Mouse (Mus musculus) yolk sac, embryonic 10.5 days (tissue): ENCODE data around the gene Polr2l.
A peak's percentile ranks its signal among the peaks of the same experiment; 100 is the strongest.

ENCODE experiments used
- DNase-seq: peaks from one replicate; pipeline ENCODE4 v3.0.0-alpha.2; 2017; ENCODE audit warnings: low spot score

Gene Polr2l

GRCm38 (mm10) chr7:141475011-141475804 lies at the start of gene Polr2l, which contains the start of gene Tspan4:
Gene Polr2l (minus strand): TSS chr7:141475132.
Gene Tspan4 (plus strand): TSS chr7:141475240.
- peak; percentile 92 for DNase-seq

GRCm38 (mm10) chr7:141524271-141524670 lies 49.3 kb upstream of the Polr2l start:
- no peak for DNase-seq

- DNase-seq: no peak
Measured at GRCm38 (mm10) chr7:141523007-141523406, 48.1 kb upstream of the Polr2l start.

DNA sequence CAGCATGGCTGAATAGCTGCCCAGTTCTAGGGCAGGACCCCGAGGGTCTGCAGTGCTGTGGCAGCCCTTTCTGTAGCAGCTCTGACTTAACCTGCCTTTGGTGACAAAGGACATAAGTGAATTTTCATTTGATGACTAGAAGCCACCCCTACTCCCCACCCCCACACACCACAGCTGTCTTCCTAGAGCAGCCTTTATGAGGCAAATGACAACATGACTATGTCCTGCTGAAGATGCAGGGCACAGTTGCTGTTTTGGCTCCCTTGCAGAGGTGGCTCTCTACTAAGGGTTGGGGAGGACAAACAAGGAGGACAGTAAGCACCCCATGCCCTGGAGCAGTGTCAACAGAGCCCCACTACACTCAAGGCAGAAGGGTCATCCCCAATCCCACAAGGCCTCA lies 44.9 kb upstream of the Polr2l start:
- no peak for DNase-seq

- no peak for DNase-seq
Measured at GRCm38 (mm10) chr7:141518926-141519325, 44.0 kb upstream of the Polr2l start.

DNA sequence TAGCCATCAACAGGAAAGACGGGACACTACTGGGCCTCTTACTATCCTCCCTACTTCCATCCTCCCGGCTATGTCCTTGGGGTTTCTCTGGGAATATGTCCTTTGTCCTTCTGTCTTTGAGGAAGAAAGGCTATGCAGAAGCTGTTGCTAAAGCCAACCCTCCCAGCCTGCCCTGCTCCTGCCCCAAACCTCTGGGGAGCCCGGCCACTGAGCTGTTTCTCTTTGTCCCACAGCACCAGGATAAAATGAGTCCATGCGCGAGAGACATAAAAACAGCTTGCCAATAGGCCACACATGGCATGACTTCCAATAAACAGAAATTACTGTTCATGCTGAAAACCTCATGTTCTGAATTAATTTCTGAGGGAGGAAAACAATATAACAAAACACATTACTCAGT lies 43.4 kb upstream of the Polr2l start:
- DNase-seq: no peak

DNA sequence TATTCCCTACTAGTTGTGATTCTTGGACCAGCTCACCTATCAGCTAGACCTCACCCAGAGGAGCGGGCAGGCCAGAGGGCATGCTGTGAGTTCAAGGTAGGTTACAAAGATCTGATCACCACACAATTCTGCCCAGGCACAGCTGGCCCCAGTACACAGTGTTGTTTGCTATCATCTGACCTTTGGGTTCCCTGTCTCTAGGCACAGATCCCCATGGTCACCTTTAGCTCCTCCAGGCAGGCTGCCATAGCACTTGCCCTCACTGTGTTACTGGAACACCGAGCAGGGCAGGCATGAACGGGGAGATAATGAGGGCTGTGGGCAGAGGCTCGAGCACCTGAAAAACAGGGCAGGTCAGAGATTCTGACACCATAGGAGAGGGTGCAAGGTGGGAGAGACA lies 42.7 kb upstream of the Polr2l start:
- no peak for DNase-seq

GRCm38 (mm10) chr7:141510681-141511191 lies 35.8 kb upstream of the Polr2l start:
- no peak for DNase-seq

DNA sequence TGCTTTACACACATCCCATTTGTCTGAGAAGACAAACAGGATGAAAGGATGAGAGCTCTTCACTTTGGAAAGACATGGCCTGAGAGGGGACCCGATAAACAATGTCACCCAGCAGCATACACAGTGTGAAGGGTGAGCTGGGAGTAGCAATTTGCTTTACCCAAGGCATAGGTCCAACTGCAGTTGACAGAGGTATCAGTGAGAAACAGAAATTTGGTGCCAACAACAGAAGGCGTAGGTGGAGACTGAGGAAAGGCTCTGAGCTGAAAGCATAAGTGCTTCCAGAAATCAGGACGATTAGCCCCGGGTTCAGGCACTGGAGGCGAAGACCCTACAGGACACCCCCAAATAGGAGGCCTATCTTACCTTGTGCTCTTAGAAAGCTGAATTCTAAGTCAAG lies 35.3 kb upstream of the Polr2l start:
- DNase-seq: no peak

GRCm38 (mm10) chr7:141508160-141508559 lies 33.2 kb upstream of the Polr2l start:
- no peak for DNase-seq

- no peak for DNase-seq
Measured at GRCm38 (mm10) chr7:141506278-141506677, 31.3 kb upstream of the Polr2l start.

GRCm38 (mm10) chr7:141502556-141502905 lies 27.6 kb upstream of the Polr2l start:
- no peak for DNase-seq

DNA sequence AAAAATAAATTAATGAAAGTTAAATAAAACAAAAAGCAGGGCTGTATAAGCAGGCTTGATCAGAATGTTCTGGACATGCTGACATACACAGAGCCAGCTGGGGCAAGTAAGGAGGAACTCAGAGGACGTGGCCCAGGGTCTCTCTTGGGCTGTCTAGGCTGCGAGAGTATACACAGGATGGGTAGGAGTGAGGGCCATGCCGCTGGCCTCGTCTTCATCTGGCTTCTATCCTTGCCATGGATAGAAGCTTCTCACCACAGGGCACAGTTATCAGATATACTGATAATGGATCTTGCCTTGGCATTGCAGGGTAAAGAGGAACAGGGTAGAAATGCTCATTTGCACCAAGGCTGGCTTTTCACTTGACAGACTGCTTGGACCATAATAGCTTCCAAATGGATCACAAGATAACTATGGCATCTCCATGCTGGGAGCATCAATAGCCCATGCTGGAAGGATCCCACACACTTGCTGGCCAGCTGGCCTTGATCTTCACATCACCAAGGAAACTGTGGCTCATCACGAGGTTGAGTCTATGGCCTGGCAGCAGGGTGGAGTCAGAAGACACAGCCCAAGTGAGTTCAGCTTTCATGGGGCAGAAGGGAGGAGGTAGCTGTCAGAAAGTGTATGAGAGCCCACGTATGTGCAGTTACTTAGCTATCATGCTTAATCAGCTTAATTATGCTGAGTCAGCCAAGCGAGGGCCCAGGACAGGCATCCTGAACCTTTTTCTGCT lies 27.1 kb upstream of the Polr2l start:
- DNase-seq: no peak

DNA sequence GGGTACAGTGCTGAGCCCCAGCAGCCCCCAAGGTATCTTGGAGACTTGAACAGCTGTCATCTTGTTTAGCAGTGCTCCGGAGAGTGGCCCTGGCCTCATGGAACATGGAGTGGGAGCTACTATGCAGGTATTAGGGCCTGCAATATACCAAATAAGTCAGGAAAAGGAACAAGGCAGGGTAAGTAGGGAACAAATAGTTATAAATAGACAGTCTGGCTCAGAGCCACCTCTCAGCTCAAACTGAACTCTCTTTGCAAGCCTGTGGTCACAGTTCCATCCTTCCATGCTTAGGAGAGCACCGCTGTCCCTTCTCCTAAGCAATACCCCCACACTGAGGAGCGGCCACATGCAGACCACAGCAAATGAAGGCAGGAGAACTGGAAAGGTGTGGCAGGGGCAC lies 22.7 kb upstream of the Polr2l start:
- DNase-seq: no peak

DNA sequence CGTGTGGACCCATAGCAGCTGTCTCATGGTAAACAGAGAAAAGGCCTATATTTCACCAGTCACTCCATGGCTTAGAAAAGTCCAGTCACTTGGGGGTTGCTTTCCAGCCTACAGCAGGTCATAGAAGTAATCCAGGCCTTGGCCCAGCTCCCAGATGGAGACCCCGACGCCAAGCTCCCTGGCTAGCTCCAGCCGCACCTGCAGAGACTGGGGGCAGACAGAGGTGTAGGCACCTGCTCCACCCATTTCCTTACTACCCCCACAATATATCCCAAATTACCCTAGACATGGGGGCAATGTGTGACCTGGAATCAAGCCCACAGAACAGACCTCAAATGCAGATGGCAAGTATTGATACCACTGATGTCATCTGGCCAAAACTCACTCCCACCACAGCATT lies 21.0 kb upstream of the Polr2l start:
- DNase-seq: no peak

DNA sequence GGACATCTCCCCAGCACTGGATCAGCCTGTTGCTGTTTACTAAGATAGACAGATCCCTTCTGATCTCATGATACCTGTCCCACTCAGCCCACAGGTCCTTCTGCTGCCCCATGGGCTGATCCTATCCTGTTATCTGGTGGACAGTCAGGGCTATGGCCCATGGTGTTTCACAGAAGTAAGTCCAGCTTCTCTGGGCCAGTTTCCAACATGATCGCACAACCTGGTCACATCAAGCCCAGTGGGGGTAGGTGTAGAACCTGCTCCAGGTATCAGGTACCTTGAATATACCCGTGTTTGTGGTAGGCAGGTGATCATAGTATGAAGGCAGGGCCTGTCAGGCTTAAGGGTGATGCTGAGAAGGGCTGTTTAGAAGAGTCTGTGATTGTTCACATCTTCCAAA lies 20.4 kb upstream of the Polr2l start:
- no peak for DNase-seq

DNA sequence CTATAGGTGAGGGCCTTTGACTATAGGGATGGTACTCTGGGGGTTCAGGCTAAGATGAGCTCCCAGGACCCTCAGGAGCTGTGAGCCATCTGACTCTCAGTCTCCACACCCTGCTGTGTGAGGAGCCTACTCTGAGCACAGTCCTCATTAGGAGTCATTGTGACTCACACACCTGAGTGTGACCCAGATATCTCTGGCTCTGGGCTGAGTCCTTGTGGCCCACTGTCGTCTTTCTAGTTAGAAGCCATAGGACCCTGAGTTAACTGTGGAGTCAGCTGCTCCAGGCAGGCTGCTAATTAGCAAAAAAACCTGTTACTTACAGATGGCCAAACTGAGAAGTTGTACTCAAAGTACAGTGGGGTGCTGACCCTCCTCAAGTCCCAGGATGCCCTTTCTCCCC lies 18.8 kb upstream of the Polr2l start:
- no peak for DNase-seq

DNA sequence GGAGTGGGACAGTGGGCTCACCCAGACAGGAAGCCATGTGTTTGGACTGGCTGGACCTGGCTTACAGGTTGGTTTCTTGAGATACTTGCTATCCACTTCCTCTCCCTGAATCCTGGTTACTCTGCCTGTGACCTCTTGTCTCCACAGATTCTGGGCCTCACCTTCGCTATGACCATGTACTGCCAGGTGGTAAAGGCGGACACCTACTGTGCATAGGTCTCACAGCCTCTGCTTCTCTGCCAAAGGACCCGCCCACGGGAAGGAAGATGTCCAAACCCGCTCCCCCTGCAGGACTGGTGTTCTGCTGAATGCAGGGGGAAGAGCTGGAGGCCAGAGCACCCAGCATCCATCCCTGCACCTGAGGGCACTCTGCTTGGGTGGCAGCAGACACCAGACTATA lies 17.8 kb upstream of the Polr2l start:
- no peak for DNase-seq

DNA sequence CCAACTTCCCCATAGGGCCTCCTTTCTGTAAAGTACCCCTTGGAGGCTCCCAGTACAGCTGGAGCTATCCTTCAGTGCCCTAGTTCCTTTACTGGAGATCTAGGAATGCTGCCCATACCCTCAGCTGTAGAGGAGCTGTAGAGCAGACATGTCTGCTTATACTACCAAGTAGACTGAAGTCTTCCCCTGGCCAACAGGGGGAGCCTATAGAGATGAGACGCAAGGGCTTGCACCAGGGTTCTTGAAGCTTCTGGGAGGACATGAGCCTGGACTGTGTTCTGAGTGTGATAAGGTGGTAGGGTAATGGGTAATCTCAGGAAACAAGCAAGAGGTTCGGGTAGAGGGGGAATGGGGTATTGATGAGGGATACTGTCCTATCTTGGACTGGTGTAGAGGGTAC lies 16.2 kb upstream of the Polr2l start:
- no peak for DNase-seq

- DNase-seq: no peak
Measured at GRCm38 (mm10) chr7:141487141-141487540, 12.2 kb upstream of the Polr2l start.

- no peak for DNase-seq
Measured at GRCm38 (mm10) chr7:141486239-141486638, 11.3 kb upstream of the Polr2l start.

GRCm38 (mm10) chr7:141485606-141486005 lies 10.7 kb upstream of the Polr2l start:
- DNase-seq: no peak

GRCm38 (mm10) chr7:141485186-141485585 lies 10.3 kb upstream of the Polr2l start:
- DNase-seq: no peak
